Mouse (Mus musculus) right cerebral cortex, postnatal 4 days (tissue): ENCODE data around the gene Zfp13.

ENCODE experiments used
- DNase-seq: peaks from one replicate; pipeline ENCODE4 v3.0.0-alpha.2; 2022

Zfp13 gene

GRCm38 (mm10) chr17:23592208-23592925 lies 6.9 kb downstream of the Zfp13 start:
- peak; percentile 97 for DNase-seq

DNA sequence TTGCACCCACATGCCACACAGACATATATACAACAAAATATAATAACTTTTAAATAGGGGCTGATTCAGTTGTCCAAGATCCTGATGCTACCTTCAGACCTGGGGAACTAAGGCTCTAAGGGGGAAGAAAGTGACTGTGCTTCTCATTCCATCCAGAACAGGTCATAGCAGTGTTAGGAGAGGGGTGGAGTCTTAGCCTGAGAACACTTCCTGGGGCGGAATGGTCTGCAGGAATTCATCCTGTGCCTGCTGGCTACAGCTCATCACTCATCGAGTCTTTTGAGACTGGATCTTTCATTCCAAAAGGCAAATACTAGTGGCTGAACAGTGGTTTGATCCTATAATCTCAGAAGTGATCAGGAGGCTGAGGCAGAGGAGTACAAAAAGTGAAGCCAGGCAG lies 12.0 kb downstream of the Zfp13 start:
- no peak for DNase-seq

DNA sequence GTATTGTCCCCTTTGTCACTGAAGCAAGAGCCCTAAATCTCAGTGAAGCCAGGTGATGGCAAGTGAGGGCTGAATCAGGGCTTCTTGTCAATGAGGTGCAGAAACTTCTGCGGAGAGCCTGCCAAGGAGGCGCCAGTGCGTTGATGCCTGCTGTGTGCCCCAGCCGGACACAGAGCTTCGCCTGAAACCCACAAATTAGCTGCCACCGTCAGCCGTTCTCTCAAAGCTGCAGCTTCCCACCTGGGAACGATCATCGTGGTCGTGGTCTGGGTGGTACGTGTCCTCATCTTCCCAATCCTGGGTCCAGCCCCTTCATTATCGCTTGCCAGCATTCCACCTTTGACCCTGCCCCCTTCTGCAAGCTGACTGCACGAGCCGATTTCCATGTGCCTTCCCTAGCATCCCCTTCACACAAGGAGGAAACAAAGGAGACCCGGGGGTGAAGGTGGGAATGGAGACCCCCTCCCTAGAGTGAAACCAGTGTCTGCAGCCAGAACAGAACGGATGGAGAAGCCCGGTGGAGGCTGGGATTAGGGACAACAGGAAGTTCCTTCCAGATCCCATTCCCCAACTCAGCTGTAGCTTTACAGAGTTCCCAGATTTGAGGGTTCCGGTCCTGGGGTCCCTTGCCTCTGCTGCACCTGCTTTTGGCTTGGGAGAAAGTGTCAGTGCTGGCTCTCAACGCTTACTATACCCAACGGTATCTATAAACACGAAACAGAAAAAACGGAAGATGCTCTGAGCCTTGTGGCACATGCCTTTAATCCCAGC lies 13.4 kb downstream of the Zfp13 start:
- DNase-seq = peak; percentile 70

GRCm38 (mm10) chr17:23584786-23585185 lies 14.5 kb downstream of the Zfp13 start:
- DNase-seq = no peak

- no peak for DNase-seq
Measured at GRCm38 (mm10) chr17:23575951-23576552, 23.2 kb downstream of the Zfp13 start.

GRCm38 (mm10) chr17:23574130-23574529 lies 25.2 kb downstream of the Zfp13 start:
- DNase-seq = no peak

- DNase-seq = peak; percentile 35
Measured at GRCm38 (mm10) chr17:23572059-23572458, 27.2 kb downstream of the Zfp13 start.

DNA sequence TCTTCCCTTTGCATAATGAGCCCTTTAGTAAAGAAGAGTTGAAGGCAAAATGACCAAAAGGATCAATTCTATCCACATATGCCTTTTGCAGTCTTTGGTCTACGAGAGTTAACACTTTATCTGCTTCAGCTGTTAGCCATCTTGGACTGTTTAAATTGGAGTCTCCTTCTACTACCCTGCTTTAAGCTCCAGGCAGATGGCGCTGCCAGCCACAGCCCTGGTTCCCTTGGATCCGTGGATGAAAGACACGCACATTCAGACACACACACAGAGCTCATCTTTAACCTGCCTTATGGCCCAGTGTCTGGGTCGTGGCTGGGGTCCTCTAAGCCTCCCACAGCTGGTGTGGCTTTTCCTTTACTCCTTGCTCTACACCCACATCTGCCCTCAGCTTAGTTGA lies 28.2 kb downstream of the Zfp13 start:
- no peak for DNase-seq

DNA sequence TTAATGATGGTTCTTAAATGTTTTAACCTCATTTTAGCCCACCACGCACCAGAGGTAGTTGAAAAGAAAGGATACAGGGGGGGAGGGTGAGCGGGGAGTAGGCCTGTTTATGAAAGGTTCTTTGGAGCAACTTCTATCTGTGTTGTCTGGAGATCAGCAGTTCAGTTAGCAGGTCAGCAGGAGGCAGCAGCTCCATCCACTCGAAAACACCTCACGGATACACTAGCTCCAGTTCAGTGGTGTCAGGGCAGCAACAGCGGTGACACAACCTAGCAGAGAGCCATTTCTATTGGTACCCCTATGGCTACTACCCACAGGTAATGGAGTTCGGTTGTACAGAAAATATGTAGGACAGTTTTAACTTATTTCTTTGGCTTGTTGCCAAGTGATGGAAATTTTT lies 29.3 kb downstream of the Zfp13 start:
- no peak for DNase-seq

DNA sequence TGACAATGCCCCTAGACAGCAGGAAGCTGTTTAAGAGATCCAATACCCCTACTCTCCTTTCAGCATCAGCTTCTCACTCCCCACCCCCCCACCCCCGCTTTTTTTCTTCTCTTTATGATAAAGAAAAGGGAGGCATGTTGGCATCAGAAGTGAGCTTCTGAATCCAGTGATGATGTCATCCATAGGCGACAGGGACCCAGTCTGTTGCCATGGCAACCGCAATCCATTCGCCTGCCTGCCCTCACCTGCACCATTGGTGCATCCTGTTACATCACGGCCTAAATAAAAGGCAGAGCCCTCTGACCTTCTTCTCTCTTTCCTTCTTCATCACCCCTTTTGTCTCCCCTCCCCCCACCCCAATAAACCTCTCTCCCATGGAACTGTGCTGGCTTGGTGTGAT lies 30.9 kb downstream of the Zfp13 start:
- DNase-seq = peak; percentile 35

GRCm38 (mm10) chr17:23566787-23567186 lies 32.5 kb downstream of the Zfp13 start:
- DNase-seq = no peak

DNA sequence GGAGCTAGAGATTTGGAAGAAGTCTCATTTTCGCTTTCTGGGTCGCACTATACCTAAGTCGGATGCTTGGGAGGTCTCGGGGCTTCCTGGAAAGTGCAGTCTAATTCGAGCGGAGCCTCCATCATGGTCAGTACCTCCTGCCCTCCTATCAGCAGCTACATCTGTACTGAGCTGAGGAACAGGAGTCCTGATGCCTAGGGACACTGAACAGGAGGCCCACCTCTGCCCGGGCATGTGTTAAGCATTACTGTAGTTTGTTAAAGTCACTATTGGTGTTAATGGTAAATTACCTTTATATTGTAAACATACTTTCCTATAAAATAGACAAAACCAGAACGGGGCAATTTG lies 34.9 kb downstream of the Zfp13 start:
- no peak for DNase-seq

- peak; percentile 95 for DNase-seq
Measured at GRCm38 (mm10) chr17:23563595-23564367, 35.5 kb downstream of the Zfp13 start, which contains the start of gene Zfp213. Gene Zfp213 (minus strand): TSS chr17:23564238.

DNA sequence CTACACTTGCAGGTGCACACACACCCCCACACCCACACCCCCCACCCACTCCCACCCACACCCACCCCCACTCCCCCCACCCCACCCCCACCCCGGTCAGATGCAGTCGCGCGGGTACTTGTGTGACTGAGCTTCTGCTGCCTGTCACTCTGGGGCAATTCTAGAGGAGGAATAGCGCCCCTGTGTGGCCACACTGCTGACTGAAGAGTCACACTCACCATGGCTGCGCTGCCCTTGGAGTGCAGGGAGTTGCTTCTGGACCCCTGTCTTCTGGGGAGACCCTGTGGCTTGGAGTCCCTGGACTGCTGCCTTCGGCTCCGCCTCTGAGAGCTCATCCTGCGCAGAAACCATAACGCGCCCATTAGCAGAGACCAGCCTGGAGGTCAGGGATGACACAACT lies 39.5 kb downstream of the Zfp13 start:
- DNase-seq = peak; percentile 60

DNA sequence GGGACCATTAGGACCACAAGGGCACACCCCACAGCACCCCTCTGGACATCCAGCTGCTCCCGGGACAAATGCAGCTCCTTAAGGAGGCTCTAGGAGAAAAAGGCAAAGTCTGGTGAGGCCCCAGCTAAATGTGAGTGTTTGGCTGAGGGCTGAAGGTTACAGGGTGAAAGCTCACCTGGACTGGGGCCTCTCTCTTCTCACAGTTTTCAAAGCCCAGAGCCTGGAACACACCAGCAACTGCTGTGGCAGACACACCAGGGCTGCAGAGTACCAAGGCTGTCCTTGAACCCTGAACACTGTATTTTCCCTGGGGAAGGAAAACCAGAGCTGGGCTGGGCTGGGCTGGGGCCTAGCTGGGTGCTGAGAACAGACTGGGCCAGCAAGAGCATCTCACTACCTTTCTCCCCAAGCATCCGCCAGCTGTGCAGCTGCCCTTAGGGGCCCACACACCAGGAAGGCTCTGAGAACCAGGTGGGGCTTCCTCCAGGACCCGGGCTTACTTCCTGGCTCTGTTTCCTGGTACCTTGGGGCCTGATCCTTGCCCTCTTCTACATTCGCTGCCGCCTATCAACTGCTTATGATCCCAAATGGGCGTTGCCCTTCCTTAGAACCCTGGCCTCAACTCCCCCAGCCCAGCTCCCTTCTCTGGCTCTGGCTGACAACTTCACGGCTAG lies 43.9 kb downstream of the Zfp13 start:
- DNase-seq = no peak

DNA sequence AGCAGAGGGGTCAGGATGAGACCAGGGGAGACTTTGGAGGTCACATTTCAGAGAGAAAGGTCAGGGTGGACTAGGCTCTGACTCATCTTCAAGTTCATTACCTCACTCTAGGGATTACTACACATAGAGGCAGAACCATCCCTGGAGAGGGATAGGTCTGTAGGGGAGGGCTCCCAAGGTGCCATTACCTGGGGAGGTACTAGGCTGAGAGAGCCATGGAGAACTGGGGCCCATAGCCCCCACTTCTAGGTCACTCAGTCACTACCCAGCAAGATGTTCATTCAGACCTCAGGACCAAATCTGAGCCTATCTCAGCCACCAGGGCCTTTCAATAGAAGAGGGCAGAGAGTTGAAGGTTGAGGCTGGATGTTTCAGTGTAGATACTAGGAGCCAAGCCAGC lies 45.0 kb downstream of the Zfp13 start:
- no peak for DNase-seq

DNA sequence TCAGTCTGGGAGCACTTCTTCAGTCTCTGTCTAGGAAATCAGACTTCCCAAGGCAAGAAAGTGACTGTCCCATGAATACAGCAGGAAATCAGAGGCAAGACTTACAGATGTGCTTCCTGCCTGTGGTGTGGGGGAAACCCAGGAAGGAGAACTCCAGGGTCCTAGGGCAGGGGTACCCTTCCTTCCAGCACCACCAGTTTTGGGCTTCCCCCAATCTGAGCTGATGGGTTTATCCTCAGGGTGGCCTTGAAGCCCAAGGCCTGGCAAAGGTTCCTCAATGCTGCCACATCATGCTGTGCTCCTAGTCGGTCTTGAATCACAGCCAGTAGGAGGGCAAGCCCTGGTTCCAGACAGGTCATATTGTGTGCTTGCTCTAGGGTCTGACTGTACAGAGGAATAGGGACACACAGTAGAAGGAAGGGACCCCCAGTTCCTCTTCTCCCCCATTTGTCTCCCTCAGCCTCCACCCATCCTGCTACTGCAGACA lies 45.6 kb downstream of the Zfp13 start:
- DNase-seq = no peak

DNA sequence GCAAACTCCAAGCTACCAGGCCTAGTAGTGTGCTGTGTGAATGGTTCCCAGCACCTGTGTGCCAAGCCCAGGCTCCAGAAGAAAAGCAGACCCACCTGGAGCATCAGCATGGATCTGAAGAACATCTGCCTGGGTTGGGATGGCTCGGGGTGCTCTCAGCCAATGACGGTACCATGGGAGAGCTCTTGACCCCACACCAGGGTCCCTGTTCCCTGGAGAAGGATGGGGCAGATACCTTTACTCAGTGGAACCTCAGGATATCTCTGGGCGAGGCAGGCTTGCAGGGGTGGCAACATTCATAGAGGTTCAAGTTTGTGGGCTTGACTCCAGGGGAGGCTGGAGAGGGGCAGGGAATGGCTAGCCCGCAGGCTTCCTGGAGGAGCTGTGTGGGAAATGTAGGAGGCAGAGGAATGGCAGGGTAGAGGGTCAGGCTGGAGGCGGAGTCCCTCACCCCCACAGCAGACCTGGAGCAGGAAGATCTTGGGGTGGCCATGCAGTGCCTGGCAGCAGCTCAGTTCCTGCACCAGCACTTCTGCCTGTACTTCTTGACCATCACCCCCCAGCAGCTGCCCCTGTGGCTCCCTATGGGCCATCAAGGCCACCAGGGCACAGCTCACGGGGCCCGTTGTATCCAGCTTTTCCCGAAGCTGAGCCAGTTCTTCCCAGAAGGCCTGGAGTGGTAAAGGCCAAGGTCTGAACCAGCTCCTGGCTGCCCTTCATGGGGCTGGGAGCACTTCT lies 46.2 kb downstream of the Zfp13 start:
- no peak for DNase-seq

GRCm38 (mm10) chr17:23551963-23552362 lies 47.3 kb downstream of the Zfp13 start:
- no peak for DNase-seq

DNA sequence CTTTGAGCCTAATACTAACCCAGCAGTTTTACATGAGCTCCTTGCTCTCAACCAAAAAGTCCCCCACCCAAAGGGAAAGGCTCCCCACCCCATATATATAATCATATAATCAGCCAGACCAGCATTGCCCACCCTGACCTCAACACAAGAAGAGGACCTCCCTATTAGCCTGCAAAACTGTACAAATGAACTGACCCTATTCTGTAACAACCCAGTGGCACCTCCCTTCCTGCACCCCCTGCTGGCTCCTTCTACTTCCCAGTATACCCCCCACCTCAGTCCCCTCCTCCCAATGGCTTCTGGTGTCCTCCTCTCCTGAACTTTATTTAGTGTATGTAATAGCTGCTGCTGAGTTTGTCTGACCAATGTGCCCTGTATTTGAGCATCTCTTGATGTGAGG lies 47.9 kb downstream of the Zfp13 start:
- DNase-seq = no peak

DNA sequence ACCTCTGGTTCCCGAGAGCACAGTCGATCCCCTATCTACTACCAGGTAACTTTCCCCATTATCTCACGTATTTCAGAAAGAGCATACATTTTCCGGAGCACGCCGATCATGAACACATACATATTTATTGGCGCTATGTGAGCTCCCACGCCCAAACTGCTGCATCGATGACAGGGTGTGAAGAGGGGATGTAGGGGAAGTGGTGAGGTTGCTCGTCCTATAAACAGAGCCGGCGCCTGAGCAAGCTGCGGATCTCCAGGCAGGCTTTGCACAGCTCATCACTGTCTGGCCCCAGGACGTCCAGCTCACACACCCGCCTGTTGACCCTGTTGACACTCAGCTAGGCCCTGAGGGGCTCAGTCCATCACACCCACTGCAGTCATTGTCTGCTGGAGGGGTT lies 48.4 kb downstream of the Zfp13 start:
- DNase-seq = no peak
